Mouse (Mus musculus): Measurements from ENCODE around the gene Gpatch1. TPM values are rescaled to one million over a fixed set of nuclear protein-coding genes. Genes with fewer than 3 reads are reported as not detected.

Gene Gpatch1
- 10.5 TPM for polyA plus RNA-seq (2014; fragmentation: Illumina TruSeq; extraction: RNeasy Lipid Tissue Mini Kit (QIAGEN cat#74804); ENCODE audit: low read depth, low replicate concordance)

GRCm38 (mm10) chr7:35317729-35318609 is at the start of gene Gpatch1:
Gene Gpatch1 (minus strand): TSS chr7:35318440.

GRCm38 (mm10) chr7:35333692-35334526 is 15.7 kb upstream of the Gpatch1 start, which contains the start of gene Rhpn2:
Gene Rhpn2 (plus strand): TSS chr7:35334170.

Other genes starting within 250 kb of the Gpatch1 start
- gene Cebpa, start 199.1 kb downstream of the Gpatch1 start, polyA plus RNA-seq (2014; fragmentation: Illumina TruSeq; extraction: RNeasy Lipid Tissue Mini Kit (QIAGEN cat#74804); ENCODE audit: low read depth, low replicate concordance) = 162 TPM
- 99.5 TPM for gene Slc7a10, start 132.1 kb downstream of the Gpatch1 start, polyA plus RNA-seq (2014; fragmentation: Illumina TruSeq; extraction: RNeasy Lipid Tissue Mini Kit (QIAGEN cat#74804); ENCODE audit: low read depth, low replicate concordance)
- 6.2 TPM for gene Lrp3, start 102.9 kb downstream of the Gpatch1 start, polyA plus RNA-seq (2014; fragmentation: Illumina TruSeq; extraction: RNeasy Lipid Tissue Mini Kit (QIAGEN cat#74804); ENCODE audit: low read depth, low replicate concordance)
- gene Rhpn2, start 15.7 kb upstream of the Gpatch1 start, polyA plus RNA-seq (2014; fragmentation: Illumina TruSeq; extraction: RNeasy Lipid Tissue Mini Kit (QIAGEN cat#74804); ENCODE audit: low read depth, low replicate concordance) = 9.3 TPM
- gene Faap24, start 78.4 kb upstream of the Gpatch1 start, polyA plus RNA-seq (2014; fragmentation: Illumina TruSeq; extraction: RNeasy Lipid Tissue Mini Kit (QIAGEN cat#74804); ENCODE audit: low read depth, low replicate concordance) = 7.0 TPM
- gene Cep89, start 78.6 kb upstream of the Gpatch1 start, polyA plus RNA-seq (2014; fragmentation: Illumina TruSeq; extraction: RNeasy Lipid Tissue Mini Kit (QIAGEN cat#74804); ENCODE audit: low read depth, low replicate concordance) = 20.5 TPM
- gene Slc7a9, start 130.4 kb upstream of the Gpatch1 start, polyA plus RNA-seq (2014; fragmentation: Illumina TruSeq; extraction: RNeasy Lipid Tissue Mini Kit (QIAGEN cat#74804); ENCODE audit: low read depth, low replicate concordance) = 14.1 TPM
- 0.52 TPM for gene Tdrd12, start 219.3 kb upstream of the Gpatch1 start, polyA plus RNA-seq (2014; fragmentation: Illumina TruSeq; extraction: RNeasy Lipid Tissue Mini Kit (QIAGEN cat#74804); ENCODE audit: low read depth, low replicate concordance)
- 53.3 TPM for gene Nudt19, start 237.9 kb upstream of the Gpatch1 start, polyA plus RNA-seq (2014; fragmentation: Illumina TruSeq; extraction: RNeasy Lipid Tissue Mini Kit (QIAGEN cat#74804); ENCODE audit: low read depth, low replicate concordance)

Data from adipose tissue, adult 10 weeks (tissue).